Mouse (Mus musculus): ENCODE results near the gene Wscd1. TPM values are rescaled to one million over a fixed set of nuclear protein-coding genes. Genes with fewer than 3 reads are reported as not detected.

The Wscd1 gene
- total and polyA plus RNA-seq, 2 experiments from 2014 or later = 81.5 to 143 TPM

- no peak overlapping the region for H3K4me3 ChIP-seq (ENCODE audit: low read depth, low read length)
- H3K9ac ChIP-seq (replicated peaks; ENCODE audit: low read length, poor library complexity, severe bottlenecking) = no peak overlapping the region
- ATAC-seq (ENCODE audit: low FRiP score) = no peak
- H3K27ac ChIP-seq (ENCODE audit: low read depth, low read length) = no peak overlapping the region
- no peaks in the 10 kb centered on the region for H3K36me3 ChIP-seq (ENCODE audit: insufficient read depth, low read length)
- H3K27me3 ChIP-seq (ENCODE audit: insufficient read depth, low read length) = no peaks in the 10 kb centered on the region
- no peak overlapping the region for H3K4me2 ChIP-seq (ENCODE audit: low read depth, low read length, poor library complexity, severe bottlenecking)
- H3K9me3 ChIP-seq (ENCODE audit: low read length) = no peaks in the 10 kb centered on the region
- no peaks in the 10 kb centered on the region for H3K4me1 ChIP-seq (ENCODE audit: insufficient read depth, low read length)
- 93% methylated on average over 2 of the region's 2 CpGs for WGBS
- TF ChIP-seq CTCF (IDR thresholded peaks at IDR 0.05) = no peak
- no peak for DNase-seq (ENCODE audit: low spot score)
Measured at GRCm38 (mm10) chr11:71808521-71808920, 58.8 kb downstream of the Wscd1 start.

GRCm38 (mm10) chr11:71811828-71812227 is 62.1 kb downstream of the Wscd1 start:
- no peak overlapping the region for H3K9ac ChIP-seq (replicated peaks; ENCODE audit: low read length, poor library complexity, severe bottlenecking)
- ATAC-seq (ENCODE audit: low FRiP score) = no peak
- TF ChIP-seq CTCF (IDR thresholded peaks at IDR 0.05) = no peak
- no peaks in the 10 kb centered on the region for H3K27me3 ChIP-seq (ENCODE audit: insufficient read depth, low read length)
- H3K4me1 ChIP-seq (ENCODE audit: insufficient read depth, low read length) = peaks cover 7% of the 10 kb centered on the region; the same call in 1 of the 2 replicates
- H3K4me2 ChIP-seq (ENCODE audit: low read depth, low read length, poor library complexity, severe bottlenecking) = no peak overlapping the region
- H3K4me3 ChIP-seq (ENCODE audit: low read depth, low read length) = no peak overlapping the region
- H3K9me3 ChIP-seq (ENCODE audit: low read length) = no peaks in the 10 kb centered on the region
- no peaks in the 10 kb centered on the region for H3K36me3 ChIP-seq (ENCODE audit: insufficient read depth, low read length)
- no peak overlapping the region for H3K27ac ChIP-seq (ENCODE audit: low read depth, low read length)
- 57% methylated on average over 2 of the region's 2 CpGs for WGBS
- DNase-seq (ENCODE audit: low spot score) = peak; percentile 32

- DNase-seq (ENCODE audit: low spot score) = peak; percentile 18
- no peak for ATAC-seq (ENCODE audit: low FRiP score)
- H3K9me3 ChIP-seq (ENCODE audit: low read length) = no peaks in the 10 kb centered on the region
- no peak overlapping the region for H3K4me2 ChIP-seq (ENCODE audit: low read depth, low read length, poor library complexity, severe bottlenecking)
- H3K27ac ChIP-seq (ENCODE audit: low read depth, low read length) = no peak overlapping the region
- H3K27me3 ChIP-seq (ENCODE audit: insufficient read depth, low read length) = no peaks in the 10 kb centered on the region
- no peak for TF ChIP-seq CTCF (IDR thresholded peaks at IDR 0.05)
- H3K4me1 ChIP-seq (ENCODE audit: insufficient read depth, low read length) = peaks cover 7% of the 10 kb centered on the region; the same call in 1 of the 2 replicates
- H3K36me3 ChIP-seq (ENCODE audit: insufficient read depth, low read length) = no peaks in the 10 kb centered on the region
- H3K4me3 ChIP-seq (ENCODE audit: low read depth, low read length) = no peak overlapping the region
- 85% methylated on average over 7 of the region's 7 CpGs for WGBS
- no peak overlapping the region for H3K9ac ChIP-seq (replicated peaks; ENCODE audit: low read length, poor library complexity, severe bottlenecking)
Measured at GRCm38 (mm10) chr11:71812921-71813320, 63.2 kb downstream of the Wscd1 start.

GRCm38 (mm10) chr11:71814511-71814910 is 64.8 kb downstream of the Wscd1 start:
- Histone ChIP-seq H3K27ac (ENCODE audit: low read depth, low read length) (no peak overlapping the region), H3K4me1 (ENCODE audit: insufficient read depth, low read length) (peaks cover 7% of the 10 kb centered on the region; the same call in 1 of the 2 replicates), H3K9me3 (ENCODE audit: low read length) (no peaks in the 10 kb centered on the region), H3K36me3 (ENCODE audit: insufficient read depth, low read length) (no peaks in the 10 kb centered on the region), H3K4me2 (ENCODE audit: low read depth, low read length, poor library complexity, severe bottlenecking) (no peak overlapping the region), H3K27me3 (ENCODE audit: insufficient read depth, low read length) (no peaks in the 10 kb centered on the region), H3K9ac (replicated peaks; ENCODE audit: low read length, poor library complexity, severe bottlenecking) (no peak overlapping the region), H3K4me3 (ENCODE audit: low read depth, low read length) (no peak overlapping the region)
- ATAC-seq (ENCODE audit: low FRiP score) (no peak), DNase-seq (ENCODE audit: low spot score) (peak; percentile 37)
- 30% methylated on average over 7 of the region's 7 CpGs for WGBS
- TF ChIP-seq CTCF (IDR thresholded peaks at IDR 0.05) = no peak

GRCm38 (mm10) chr11:71815326-71815725 is 65.6 kb downstream of the Wscd1 start:
- TF ChIP-seq CTCF (IDR thresholded peaks at IDR 0.05) = no peak
- ATAC-seq (ENCODE audit: low FRiP score) = no peak

GRCm38 (mm10) chr11:71816918-71817317 is 67.2 kb downstream of the Wscd1 start:
- no peak for TF ChIP-seq CTCF (IDR thresholded peaks at IDR 0.05)
- Histone ChIP-seq H3K36me3 (ENCODE audit: insufficient read depth, low read length) (no peaks in the 10 kb centered on the region), H3K4me1 (ENCODE audit: insufficient read depth, low read length) (peaks cover 9% of the 10 kb centered on the region; the same call in 1 of the 2 replicates), H3K27ac (ENCODE audit: low read depth, low read length) (no peak overlapping the region), H3K9ac (replicated peaks; ENCODE audit: low read length, poor library complexity, severe bottlenecking) (no peak overlapping the region), H3K27me3 (ENCODE audit: insufficient read depth, low read length) (no peaks in the 10 kb centered on the region), H3K9me3 (ENCODE audit: low read length) (no peaks in the 10 kb centered on the region), H3K4me3 (ENCODE audit: low read depth, low read length) (no peak overlapping the region), H3K4me2 (ENCODE audit: low read depth, low read length, poor library complexity, severe bottlenecking) (no peak overlapping the region)
- no peak for ATAC-seq (ENCODE audit: low FRiP score)
- no peak for DNase-seq (ENCODE audit: low spot score)
- WGBS = 62% methylated on average over 3 of the region's 3 CpGs

More at GRCm38 (mm10) chr11:71815326-71815725, 65.6 kb downstream of the Wscd1 start:
- 86% methylated on average over 6 of the region's 6 CpGs for WGBS
- Histone ChIP-seq H3K9ac (replicated peaks; ENCODE audit: low read length, poor library complexity, severe bottlenecking) (no peak overlapping the region), H3K27me3 (ENCODE audit: insufficient read depth, low read length) (no peaks in the 10 kb centered on the region), H3K4me3 (ENCODE audit: low read depth, low read length) (no peak overlapping the region), H3K4me2 (ENCODE audit: low read depth, low read length, poor library complexity, severe bottlenecking) (no peak overlapping the region), H3K36me3 (ENCODE audit: insufficient read depth, low read length) (no peaks in the 10 kb centered on the region), H3K27ac (ENCODE audit: low read depth, low read length) (no peak overlapping the region), H3K4me1 (ENCODE audit: insufficient read depth, low read length) (peaks cover 7% of the 10 kb centered on the region; the same call in 1 of the 2 replicates), H3K9me3 (ENCODE audit: low read length) (no peaks in the 10 kb centered on the region)
- no peak for DNase-seq (ENCODE audit: low spot score)
